Mouse (Mus musculus) forebrain, postnatal 0 days (tissue): ENCODE data around the gene Foxb1. TPM values are rescaled to one million over a fixed set of nuclear protein-coding genes. Genes with fewer than 3 reads are reported as not detected.

Source experiments
- ATAC-seq: fragments of 200-750 bp; cut with Nextera tagmentation; 2 replicates; pipeline ENCODE4 v1.8.0; 2017; ENCODE audit warnings: mild to moderate bottlenecking, moderate library complexity
- DNase-seq: peaks from one replicate; pipeline ENCODE4 v3.0.0-alpha.2; 2015
- H3K27ac ChIP-seq: fragments of 300-500 bp; sonication (generic); 2 replicates; pipeline ENCODE4 v1.5.1; 2014; ENCODE audit warnings: low read depth, mild to moderate bottlenecking, antibody characterized with exemption, low read length, moderate library complexity, mixed read lengths
- H3K27me3 ChIP-seq: fragments of 300-500 bp; sonication (generic); 2 replicates; pipeline ENCODE4 v1.6.1; 2014; ENCODE audit warnings: mild to moderate bottlenecking, low read length, mixed read lengths; ENCODE audit not compliant: insufficient read depth
- H3K36me3 ChIP-seq: fragments of 300-500 bp; sonication (generic); 2 replicates; pipeline ENCODE4 v1.6.1; 2014; ENCODE audit warnings: mild to moderate bottlenecking, moderate library complexity; ENCODE audit not compliant: insufficient read depth
- H3K4me1 ChIP-seq: fragments of 300-500 bp; sonication (generic); 2 replicates; pipeline ENCODE4 v1.6.1; 2014; ENCODE audit warnings: antibody characterized with exemption; ENCODE audit not compliant: insufficient read depth
- H3K4me2 ChIP-seq: fragments of 300-500 bp; sonication (generic); 2 replicates; pipeline ENCODE4 v1.6.1; 2014; ENCODE audit warnings: low read depth, mild to moderate bottlenecking, moderate library complexity
- H3K4me3 ChIP-seq: fragments of 300-500 bp; sonication (generic); 2 replicates; pipeline ENCODE4 v1.5.1; 2014; ENCODE audit warnings: low read depth, low read length, mixed read lengths
- H3K9ac ChIP-seq: fragments of 300-500 bp; sonication (generic); 2 replicates; pipeline ENCODE4 v1.6.1; 2014; ENCODE audit warnings: mild to moderate bottlenecking
- H3K9me3 ChIP-seq: fragments of 300-500 bp; sonication (generic); 2 replicates; pipeline ENCODE4 v1.6.1; 2016; ENCODE audit warnings: low read length
- CTCF ChIP-seq: sonication (generic); IDR thresholded peaks from 2 replicates; pipeline ENCODE4 v1.5.1; 2016; ENCODE audit warnings: antibody characterized with exemption, control low read depth, low read depth
- whole genome bisulfite sequencing: fragments of 180-500 bp; shearing (Covaris S2); extraction: QIAGEN DNeasy Blood & Tissue Kit; methylation state at CpG from one replicate; pipeline ENCODE4 v1.1.7; 2014; 5-methylcytosine and 5-hydroxymethylcytosine counted together
- polyA plus RNA-seq: library from polyadenylated mRNA; unstranded; fragments of >200 nt; fragmentation: Nextera tagmentation; extraction: Ambion mirVana; gene quantifications from 2 replicates; pipeline ENCODE4 v1.2.1, GENCODE M21; 2015
- total RNA-seq: library from RNA; depleted of rRNA; stranded (reverse); fragments of >200 nt; gene quantifications from 2 replicates; pipeline ENCODE4 v1.2.3, GENCODE M21; 2014

Foxb1 gene
- total and polyA plus RNA-seq, 2 experiments from 2014 or later, result 2.0 to 8.7 TPM

DNA sequence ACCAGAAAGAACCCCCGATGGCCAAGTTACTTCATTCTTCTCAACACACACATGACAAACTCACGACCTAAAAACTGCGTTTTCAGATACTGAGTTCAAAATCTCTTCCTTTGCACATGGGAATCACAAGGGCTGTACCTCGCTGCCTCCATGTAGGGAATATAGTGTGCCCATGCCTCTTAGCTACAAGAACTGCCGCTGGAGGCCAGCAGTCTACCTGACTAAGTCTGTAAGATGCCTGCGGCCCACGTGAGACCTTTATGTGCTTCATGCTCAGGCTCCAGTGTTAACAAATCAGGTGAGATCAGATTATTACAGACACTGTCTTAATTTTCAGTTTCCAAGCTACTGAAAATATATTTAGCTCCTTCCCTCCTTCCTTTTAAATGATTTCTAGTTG lies 4.7 kb downstream of the Foxb1 start:
- Histone ChIP-seq H3K27ac (no peak overlapping the region), H3K9ac (no peak overlapping the region), H3K4me2 (no peak overlapping the region), H3K4me1 (no peaks in the 10 kb centered on the region), H3K4me3 (no peak overlapping the region), H3K9me3 (no peaks in the 10 kb centered on the region), H3K27me3 (peaks cover 91% of the 10 kb centered on the region), H3K36me3 (no peaks in the 10 kb centered on the region)
- ATAC-seq, result no peak
- TF ChIP-seq CTCF, result no peak
- DNase-seq, result peak; percentile 13
- 12% methylated on average over 7 of the region's 7 CpGs for WGBS

DNA sequence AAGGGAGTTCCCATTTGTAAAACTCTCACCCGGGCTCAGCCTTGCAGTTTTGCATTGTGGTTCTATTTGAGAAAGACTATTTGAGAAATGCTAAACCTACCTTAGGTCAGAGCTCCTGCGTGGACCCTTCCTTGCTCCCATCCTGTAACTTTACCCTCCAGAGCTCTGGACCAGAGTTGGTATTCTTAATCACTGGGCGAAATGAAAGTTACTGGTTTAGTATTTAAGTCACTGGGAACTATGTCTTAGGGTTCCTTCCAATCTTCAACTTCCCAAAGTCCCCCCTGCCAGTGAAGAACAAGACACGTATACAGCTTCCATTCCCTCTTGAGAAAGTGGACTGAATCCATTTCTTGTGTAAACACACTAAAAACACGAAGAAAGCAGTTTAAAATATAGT lies 5.6 kb downstream of the Foxb1 start:
- H3K27ac ChIP-seq, result no peak overlapping the region
- WGBS, result 7% methylated on average over 5 of the region's 5 CpGs
- H3K27me3 ChIP-seq, result peaks cover 82% of the 10 kb centered on the region
- no peaks in the 10 kb centered on the region for H3K36me3 ChIP-seq
- H3K9me3 ChIP-seq, result no peaks in the 10 kb centered on the region
- TF ChIP-seq CTCF, result no peak
- no peaks in the 10 kb centered on the region for H3K4me1 ChIP-seq
- H3K4me3 ChIP-seq, result no peak overlapping the region
- ATAC-seq (no peak), DNase-seq (no peak)
- no peak overlapping the region for H3K4me2 ChIP-seq
- no peak overlapping the region for H3K9ac ChIP-seq

DNA sequence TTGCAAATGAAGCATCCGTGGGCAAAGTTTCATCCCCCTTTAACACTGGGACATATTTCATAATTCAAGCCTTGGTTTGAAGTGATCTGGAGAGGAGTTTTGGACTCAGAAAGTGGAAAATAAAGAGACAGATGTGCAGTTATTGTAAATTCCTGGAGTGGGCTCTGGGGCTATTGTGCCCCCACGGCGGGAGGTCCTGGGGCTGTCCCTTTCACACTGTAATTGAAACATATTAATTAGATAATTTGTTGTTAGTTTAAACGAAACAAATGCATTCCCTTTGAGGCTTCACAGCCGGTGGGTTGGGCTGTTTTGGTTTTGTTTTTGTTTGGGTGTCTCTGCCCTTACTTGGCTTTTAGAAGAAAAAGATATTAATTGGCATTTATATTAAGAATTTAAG lies 6.0 kb downstream of the Foxb1 start:
- Histone ChIP-seq H3K9ac (no peak overlapping the region), H3K4me2 (no peak overlapping the region), H3K27me3 (peaks cover 78% of the 10 kb centered on the region), H3K27ac (no peak overlapping the region), H3K36me3 (no peaks in the 10 kb centered on the region), H3K9me3 (no peaks in the 10 kb centered on the region), H3K4me3 (no peak overlapping the region), H3K4me1 (no peaks in the 10 kb centered on the region)
- ATAC-seq, result no peak
- WGBS, result 1% methylated on average over 5 of the region's 5 CpGs
- DNase-seq, result no peak
- no peak for TF ChIP-seq CTCF

DNA sequence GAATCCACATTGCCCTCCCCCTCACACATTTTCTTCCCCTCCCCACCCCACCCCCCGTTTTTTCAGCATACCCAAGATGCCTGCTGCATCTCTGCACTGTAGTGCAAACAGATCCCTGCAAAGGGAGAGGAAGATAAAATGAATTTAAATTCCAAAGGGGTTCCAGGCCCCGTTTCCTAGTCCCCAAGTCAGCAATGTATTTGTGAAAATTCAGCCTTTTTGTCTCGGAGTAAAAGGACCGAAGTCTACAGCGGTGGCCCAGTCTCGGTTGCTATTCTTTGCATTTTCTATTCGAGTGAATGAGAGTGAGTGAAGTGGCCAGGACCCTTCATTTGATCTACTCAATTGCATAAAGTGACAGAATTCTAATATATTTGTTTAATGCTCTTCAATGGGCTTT lies 6.4 kb downstream of the Foxb1 start:
- Histone ChIP-seq H3K4me2 (no peak overlapping the region), H3K9ac (no peak overlapping the region), H3K27me3 (peaks cover 75% of the 10 kb centered on the region), H3K27ac (no peak overlapping the region), H3K4me1 (no peaks in the 10 kb centered on the region), H3K36me3 (no peaks in the 10 kb centered on the region), H3K4me3 (no peak overlapping the region), H3K9me3 (no peaks in the 10 kb centered on the region)
- TF ChIP-seq CTCF, result no peak
- 5% methylated on average over 7 of the region's 7 CpGs for WGBS
- ATAC-seq, result no peak
- no peak for DNase-seq

DNA sequence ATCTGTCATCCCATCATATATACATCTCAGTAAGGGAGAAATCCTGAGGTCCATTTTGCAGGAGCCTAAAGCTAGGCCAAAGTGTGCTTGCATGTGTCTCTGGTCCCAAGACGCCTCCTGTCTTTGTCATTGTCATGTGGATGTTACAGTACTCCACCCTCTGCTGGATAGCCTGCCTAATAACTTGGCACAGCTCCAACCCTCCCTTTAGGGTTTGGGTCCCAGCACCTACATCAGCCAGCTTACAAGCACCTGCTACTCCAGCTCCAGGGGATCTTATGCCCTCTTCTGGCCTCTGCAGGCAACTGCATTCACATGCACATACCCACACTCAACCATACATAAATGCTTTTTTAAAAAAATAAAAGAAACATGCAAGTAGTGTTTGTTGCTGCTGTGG lies 12.8 kb downstream of the Foxb1 start:
- Histone ChIP-seq H3K36me3 (no peaks in the 10 kb centered on the region), H3K4me1 (no peaks in the 10 kb centered on the region), H3K9me3 (no peaks in the 10 kb centered on the region), H3K9ac (no peak overlapping the region), H3K27ac (no peak overlapping the region), H3K4me3 (no peak overlapping the region), H3K27me3 (peaks cover 16% of the 10 kb centered on the region; the same call in 1 of the 2 replicates), H3K4me2 (no peak overlapping the region)
- ATAC-seq (no peak), DNase-seq (no peak)
- no peak for TF ChIP-seq CTCF
- WGBS, result 97% methylated on average over 1 of the region's 1 CpGs

DNA sequence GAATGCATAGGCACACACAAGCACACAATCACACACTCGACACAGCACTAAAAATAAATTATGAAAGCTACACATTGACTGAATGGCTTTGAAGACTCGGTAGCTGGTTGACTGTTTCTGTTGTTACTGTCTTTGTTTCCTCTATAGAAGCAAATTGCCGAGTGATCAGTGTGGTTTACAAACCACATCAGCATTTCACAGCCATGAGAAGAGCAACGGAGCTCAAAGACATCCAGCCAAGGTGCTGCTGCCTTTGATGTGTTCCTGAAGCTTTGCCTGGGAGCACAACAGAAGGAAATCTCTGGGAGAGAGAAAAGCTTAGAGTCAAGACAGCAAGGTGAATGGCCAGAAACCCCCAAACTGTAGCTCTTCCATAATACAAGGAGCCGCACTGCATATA lies 32.0 kb downstream of the Foxb1 start:
- H3K27me3 ChIP-seq, result no peaks in the 10 kb centered on the region
- H3K9ac ChIP-seq, result no peak overlapping the region
- no peak overlapping the region for H3K4me3 ChIP-seq
- no peaks in the 10 kb centered on the region for H3K4me1 ChIP-seq
- TF ChIP-seq CTCF, result no peak
- no peak for ATAC-seq
- no peak for DNase-seq
- H3K36me3 ChIP-seq, result no peaks in the 10 kb centered on the region
- no peak overlapping the region for H3K4me2 ChIP-seq
- no peaks in the 10 kb centered on the region for H3K9me3 ChIP-seq
- no peak overlapping the region for H3K27ac ChIP-seq
- WGBS, result 70% methylated on average over 5 of the region's 5 CpGs

DNA sequence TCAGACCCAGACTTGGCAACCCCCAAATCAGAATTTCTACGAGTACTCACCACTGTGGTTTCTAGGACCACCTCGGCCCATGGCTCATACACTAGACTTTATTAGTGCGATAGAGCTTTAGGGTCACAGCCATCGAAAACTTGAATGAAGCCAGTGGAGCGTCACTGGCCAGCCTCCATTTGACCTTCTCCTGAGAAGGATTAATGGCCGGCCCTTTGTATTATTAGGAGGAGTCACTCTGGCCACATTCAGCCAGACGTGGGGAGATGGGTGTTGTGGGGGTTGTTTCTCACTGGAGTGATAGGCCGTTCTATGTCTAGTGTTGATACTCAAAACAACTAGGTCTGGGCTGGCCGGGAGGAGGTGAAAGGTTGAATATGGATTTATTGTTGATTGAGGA lies 42.3 kb downstream of the Foxb1 start:
- no peaks in the 10 kb centered on the region for H3K36me3 ChIP-seq
- H3K4me1 ChIP-seq, result no peaks in the 10 kb centered on the region
- no peaks in the 10 kb centered on the region for H3K9me3 ChIP-seq
- H3K27me3 ChIP-seq, result peaks cover 22% of the 10 kb centered on the region; the same call in 1 of the 2 replicates
- H3K27ac ChIP-seq, result no peak overlapping the region
- 70% methylated on average over 9 of the region's 9 CpGs for WGBS
- DNase-seq (no peak), ATAC-seq (no peak)
- H3K9ac ChIP-seq, result no peak overlapping the region
- no peak for TF ChIP-seq CTCF
- H3K4me3 ChIP-seq, result no peak overlapping the region
- no peak overlapping the region for H3K4me2 ChIP-seq

DNA sequence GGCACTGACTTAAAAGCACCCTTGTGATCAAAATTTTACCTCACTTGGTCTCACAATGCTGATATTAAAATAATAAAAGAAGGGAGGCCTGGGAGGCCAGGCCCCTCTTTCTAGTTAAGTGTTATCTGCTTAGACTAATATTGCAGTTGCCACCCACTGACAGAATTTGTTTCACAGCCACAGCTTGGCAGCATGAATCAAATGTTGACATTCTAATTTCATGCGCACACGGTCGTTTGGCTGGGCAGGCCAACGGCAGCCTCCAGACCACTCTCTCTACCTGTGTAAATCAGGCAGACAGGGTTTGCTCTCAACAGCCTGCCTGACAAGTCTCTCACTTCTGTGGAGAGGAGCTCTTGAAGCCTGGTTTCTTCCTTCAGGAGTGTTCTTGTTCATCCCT lies 44.4 kb downstream of the Foxb1 start:
- Histone ChIP-seq H3K4me2 (no peak overlapping the region), H3K27me3 (peaks cover 22% of the 10 kb centered on the region; the same call in 1 of the 2 replicates), H3K27ac (no peak overlapping the region), H3K9me3 (no peaks in the 10 kb centered on the region), H3K9ac (no peak overlapping the region), H3K4me3 (no peak overlapping the region), H3K36me3 (no peaks in the 10 kb centered on the region), H3K4me1 (no peaks in the 10 kb centered on the region)
- 32% methylated on average over 4 of the region's 4 CpGs for whole genome bisulfite sequencing
- TF ChIP-seq CTCF, result no peak
- no peak for DNase-seq
- no peak for ATAC-seq
